Mouse (Mus musculus): ENCODE measurements at regions not wholly inside any gene's neighbourhood (a gene's known extent, or its start where the extent isn't known, plus 50 kb on each side); places are given as distances from the start of the nearest gene placed in this dataset.

- TF ChIP-seq CTCF (IDR thresholded peaks at IDR 0.05; ENCODE audit: low read depth, low read length) (no peak), POLR2A (IDR thresholded peaks at IDR 0.05; ENCODE audit: extremely low read depth, insufficient read depth, low read length) (no peak)
These were observed 258.5 kb downstream of the Gm10295 start for GRCm38 (mm10) chr7:71092825-71093224.
